Mouse (Mus musculus): Measurements from ENCODE around the gene Arhgap8. TPM values are rescaled to one million over a fixed set of nuclear protein-coding genes. Genes with fewer than 3 reads are reported as not detected.

Gene Arhgap8
- total and polyA plus RNA-seq, 3 experiments: 0.08 TPM; not detected in 2

- H3K9me3 ChIP-seq (replicated peaks; ENCODE audit: low read length): peaks cover 2% of the 10 kb centered on the region
- peaks cover 33 to 49% of the 10 kb centered on the region in 2 experiments for H3K4me1 ChIP-seq (ENCODE audit: control insufficient read depth in 1 of 2, insufficient read depth in 2 of 2)
- peak overlapping the region; percentile 24 for H3K27ac ChIP-seq (ENCODE audit: insufficient read depth, low read depth)
- TF ChIP-seq NELFE (IDR thresholded peaks at IDR 0.05; ENCODE audit: low read depth, low read length) (no peak), ELF1 (IDR thresholded peaks at IDR 0.05; ENCODE audit: low read depth, low read length) (no peak), ZC3H11A (IDR thresholded peaks at IDR 0.05; ENCODE audit: low read depth, low read length) (no peak), ZKSCAN1 (IDR thresholded peaks at IDR 0.05; ENCODE audit: borderline replicate concordance, low read depth, low read length) (no peak), SMC3 (IDR thresholded peaks at IDR 0.05; ENCODE audit: low read depth, low read length) (no peak), E2F4 (IDR thresholded peaks at IDR 0.05; ENCODE audit: insufficient replicate concordance, low read depth, low read length) (no peak), POLR2A (IDR thresholded peaks at IDR 0.05; ENCODE audit: low read depth, low read length) (no peak), MAX (IDR thresholded peaks at IDR 0.05; ENCODE audit: low read length) (no peak), HCFC1 (IDR thresholded peaks at IDR 0.05; ENCODE audit: low read depth, low read length) (no peak; the same call in 1 of the 2 replicates), RAD21 (IDR thresholded peaks at IDR 0.05; ENCODE audit: low read depth, low read length) (no peak), SIN3A (IDR thresholded peaks at IDR 0.05; ENCODE audit: low read length) (no peak; the same call in 1 of the 2 replicates), POLR2AphosphoS2 (IDR thresholded peaks at IDR 0.05; ENCODE audit: low read depth, low read length) (no peak), NRF1 (IDR thresholded peaks at IDR 0.05; ENCODE audit: low read depth, low read length) (no peak), RCOR1 (conservative IDR thresholded peaks at IDR 0.05; ENCODE audit: low read depth, low read length) (no peak), TCF12 (IDR thresholded peaks at IDR 0.05; ENCODE audit: low read depth, low read length) (0 out of 2 replicates have a peak, but pooled peaks have one; percentile 12), MAZ (IDR thresholded peaks at IDR 0.05; ENCODE audit: low read depth, low read length) (no peak), TBP (conservative IDR thresholded peaks at IDR 0.05; ENCODE audit: low read depth, low read length) (0 out of 2 replicates have a peak, but pooled peaks have one; percentile 14), BHLHE40 (IDR thresholded peaks at IDR 0.05; ENCODE audit: low read depth, low read length) (no peak), IRF4 (IDR thresholded peaks at IDR 0.05; ENCODE audit: low read depth, low read length) (peak; percentile 20; the same call in 1 of the 2 replicates), CHD1 (IDR thresholded peaks at IDR 0.05; ENCODE audit: low read depth, low read length) (no peak), JUN (IDR thresholded peaks at IDR 0.05; ENCODE audit: insufficient read depth, low read depth, low read length) (no peak), MYC (IDR thresholded peaks at IDR 0.05; ENCODE audit: low read depth, low read length) (0 out of 2 replicates have a peak, but pooled peaks have one; percentile 41), KAT2A (IDR thresholded peaks at IDR 0.05; ENCODE audit: insufficient replicate concordance, low read length) (no peak), MEF2A (IDR thresholded peaks at IDR 0.05; ENCODE audit: borderline replicate concordance, low read depth, low read length) (no peak), ZNF384 (IDR thresholded peaks at IDR 0.05; ENCODE audit: low read depth, low read length) (peak; percentile 38; the same call in 1 of the 2 replicates), USF2 (conservative IDR thresholded peaks at IDR 0.05; ENCODE audit: low read depth, low read length) (no peak), ETS1 (conservative IDR thresholded peaks at IDR 0.05; ENCODE audit: low read depth, low read length) (no peak; the same call in 1 of the 2 replicates), UBTF (IDR thresholded peaks at IDR 0.05; ENCODE audit: low read depth, low read length) (no peak), JUND (conservative IDR thresholded peaks at IDR 0.05; ENCODE audit: low read depth, low read length) (no peak), GABPA (IDR thresholded peaks at IDR 0.05; ENCODE audit: insufficient replicate concordance, low read depth, low read length) (no peak), CHD2 (IDR thresholded peaks at IDR 0.05; ENCODE audit: low read length) (no peak), ZMIZ1 (IDR thresholded peaks at IDR 0.05; ENCODE audit: low read depth, low read length) (no peak), PAX5 (IDR thresholded peaks at IDR 0.05; ENCODE audit: low read length) (no peak), EP300 (IDR thresholded peaks at IDR 0.05; ENCODE audit: low read length) (no peak), USF1 (IDR thresholded peaks at IDR 0.05; ENCODE audit: low read depth, low read length) (no peak), MXI1 (IDR thresholded peaks at IDR 0.05; ENCODE audit: low read depth, low read length) (peak; percentile 91), MAFK (IDR thresholded peaks at IDR 0.05; ENCODE audit: insufficient replicate concordance, low read length) (no peak), CTCF (conservative IDR thresholded peaks at IDR 0.05 in 1 of 2, IDR thresholded peaks at IDR 0.05 in 1 of 2; ENCODE audit: low read depth in 2 of 2, low read length in 2 of 2) (peak in 1 of 2 experiments; percentile 25; a peak in 2 of 4 replicates)
- no peaks in the 10 kb centered on the region for H3K27me3 ChIP-seq (replicated peaks)
- peak overlapping the region; percentile 88 for H3K4me2 ChIP-seq (ENCODE audit: insufficient read depth, low read depth, poor library complexity, severe bottlenecking)
- peak; percentile 55 for DNase-seq (ENCODE audit: extremely low read depth)
- in situ Hi-C loops (cut with MboI; ENCODE audit: low pct_ligation_motif_present, low pct_unique_long_range_greater_than_20kb, low sequenced_read_pairs) (no loop called here), dilution Hi-C loops (cut with MboI; ENCODE audit: extremely low pct_ligation_motif_present, extremely low pct_unique_long_range_greater_than_20kb, low sequenced_read_pairs) (no loop called here)
- H3K4me3 ChIP-seq (replicated peaks in 1 of 3; ENCODE audit: low read depth in 2 of 3, low read length in 2 of 3, poor library complexity in 1 of 3): peak overlapping the region; percentile 74 to 93 (median 92)
- H3K79me2 ChIP-seq (replicated peaks; ENCODE audit: control insufficient read depth, extremely low read depth, insufficient read depth, poor library complexity, severe bottlenecking): peaks cover 45% of the 10 kb centered on the region
- H3K9ac ChIP-seq (ENCODE audit: insufficient read depth, low read depth): peak overlapping the region; percentile 63
- H3K36me3 ChIP-seq (replicated peaks in 1 of 2; ENCODE audit: control insufficient read depth in 1 of 2, insufficient read depth in 1 of 2, low read length in 1 of 2): peaks cover 2 to 9% of the 10 kb centered on the region in 2 experiments
Observed at GRCm38 (mm10) chr15:84681455-84682193, 38.2 kb upstream of the Arhgap8 start.
